Mouse (Mus musculus) left cerebral cortex, postnatal 4 days (tissue): Measurements from ENCODE around the gene H60b. TPM values are rescaled to one million over a fixed set of nuclear protein-coding genes. Genes with fewer than 3 reads are reported as not detected.
"Not testable (repeated sequence)": the region's sequence is repeated elsewhere in the genome, so short reads cannot be mapped to it uniquely, and the experiment has no call there.

Experiments
- DNase-seq: peaks from one replicate; pipeline ENCODE4 v3.0.0-alpha.2; 2022
- intact Hi-C: fragments of 180-260 bp; cut with DNase I; formaldehyde crosslinking; loops from one replicate; pipeline ENCODE4 v1.15.1; 2025
- total RNA-seq, 2 experiments: library from RNA; stranded (reverse); gene quantifications; 2 replicates each; pipeline ENCODE4 v1.2.3; 2021

Gene H60b
- total RNA-seq: under 1 TPM; 0.34 to 0.36 TPM

GRCm38 (mm10) chr10:22158310-22158999 is at the start of gene H60b, which contains the start of gene Raet1e:
H60b (plus strand) TSS chr10:22158586.
Raet1e (plus strand) TSS chr10:22158569.
- intact Hi-C loops: loop anchor here (10.0 kb wide), 1 partner anchor 124 kb away; no protein-coding TSS in a partner anchor
- DNase-seq: peak; percentile 57

GRCm38 (mm10) chr10:22140665-22141280 is 17.6 kb upstream of the H60b start:
- intact Hi-C loops: no loop called here

GRCm38 (mm10) chr10:22142194-22142593 is 16.2 kb upstream of the H60b start:
- intact Hi-C loops: not testable (repeated sequence)

More at GRCm38 (mm10) chr10:22140665-22141280, 17.6 kb upstream of the H60b start:
- DNase-seq: peak; percentile 82

GRCm38 (mm10) chr10:22142926-22143325 is 15.5 kb upstream of the H60b start:
- intact Hi-C loops: no loop called here

More at GRCm38 (mm10) chr10:22142194-22142593, 16.2 kb upstream of the H60b start:
- DNase-seq: not testable (repeated sequence)

GRCm38 (mm10) chr10:22148441-22149072 is 9.8 kb upstream of the H60b start:
- intact Hi-C loops: no loop called here
- DNase-seq: peak; percentile 46

More at GRCm38 (mm10) chr10:22142926-22143325, 15.5 kb upstream of the H60b start:
- no peak for DNase-seq

GRCm38 (mm10) chr10:22149073-22149690 is 9.2 kb upstream of the H60b start, which contains the start of gene E030030I06Rik:
E030030I06Rik (minus strand) TSS chr10:22149270.
- intact Hi-C loops: no loop called here
- DNase-seq: no peak

GRCm38 (mm10) chr10:22149691-22150465 is 8.5 kb upstream of the H60b start:
- intact Hi-C loops: loop anchor here (10.0 kb wide), 1 partner anchor 115 kb away; no protein-coding TSS in a partner anchor
- DNase-seq: no peak

- intact Hi-C loops: loop anchor here (10.0 kb wide), 1 partner anchor 116 kb away; no protein-coding TSS in a partner anchor
- DNase-seq: no peak
Observed at GRCm38 (mm10) chr10:22150593-22150992, 7.8 kb upstream of the H60b start.

GRCm38 (mm10) chr10:22151056-22151862 is 7.1 kb upstream of the H60b start:
- not testable (repeated sequence) for DNase-seq
- intact Hi-C loops: loop anchor here (10.0 kb wide), 1 partner anchor 116 kb away; no protein-coding TSS in a partner anchor

- intact Hi-C loops: loop anchor here (10.0 kb wide), 1 partner anchor 117 kb away; no protein-coding TSS in a partner anchor
- not testable (repeated sequence) for DNase-seq
Observed at GRCm38 (mm10) chr10:22151863-22152640, 6.3 kb upstream of the H60b start.

- not testable (repeated sequence) for DNase-seq
- intact Hi-C loops: loop anchor here (10.0 kb wide), 1 partner anchor 118 kb away; no protein-coding TSS in a partner anchor
Observed at GRCm38 (mm10) chr10:22153147-22153690, 5.2 kb upstream of the H60b start.

- intact Hi-C loops: loop anchor here (10.0 kb wide), 1 partner anchor 119 kb away; no protein-coding TSS in a partner anchor
- DNase-seq: not testable (repeated sequence)
Observed at GRCm38 (mm10) chr10:22154127-22154526, 4.3 kb upstream of the H60b start.

GRCm38 (mm10) chr10:22154871-22155799 is 3.3 kb upstream of the H60b start:
- intact Hi-C loops: loop anchor here (10.0 kb wide), 1 partner anchor 120 kb away; no protein-coding TSS in a partner anchor

GRCm38 (mm10) chr10:22159131-22159561 is 760 bp downstream of the H60b start:
- intact Hi-C loops: loop anchor here (10.0 kb wide), 1 partner anchor 124 kb away; no protein-coding TSS in a partner anchor

More at GRCm38 (mm10) chr10:22154871-22155799, 3.3 kb upstream of the H60b start:
- no peak for DNase-seq

GRCm38 (mm10) chr10:22159581-22160140 is 1.3 kb downstream of the H60b start:
- intact Hi-C loops: loop anchor here (10.0 kb wide), 1 partner anchor 125 kb away; no protein-coding TSS in a partner anchor
- DNase-seq: no peak

More at GRCm38 (mm10) chr10:22159131-22159561, 760 bp downstream of the H60b start:
- no peak for DNase-seq

- intact Hi-C loops, DNase-seq: not testable (repeated sequence)
Observed at GRCm38 (mm10) chr10:22163279-22163678, 4.9 kb downstream of the H60b start.
